Mouse (Mus musculus): Measurements from ENCODE around the gene Fibp. TPM values are rescaled to one million over a fixed set of nuclear protein-coding genes. Genes with fewer than 3 reads are reported as not detected.
A peak's percentile ranks its signal among the peaks of the same experiment; 100 is the strongest.

Fibp gene
- total RNA-seq, 1 experiment from 2014 or later: 137 TPM

DNA sequence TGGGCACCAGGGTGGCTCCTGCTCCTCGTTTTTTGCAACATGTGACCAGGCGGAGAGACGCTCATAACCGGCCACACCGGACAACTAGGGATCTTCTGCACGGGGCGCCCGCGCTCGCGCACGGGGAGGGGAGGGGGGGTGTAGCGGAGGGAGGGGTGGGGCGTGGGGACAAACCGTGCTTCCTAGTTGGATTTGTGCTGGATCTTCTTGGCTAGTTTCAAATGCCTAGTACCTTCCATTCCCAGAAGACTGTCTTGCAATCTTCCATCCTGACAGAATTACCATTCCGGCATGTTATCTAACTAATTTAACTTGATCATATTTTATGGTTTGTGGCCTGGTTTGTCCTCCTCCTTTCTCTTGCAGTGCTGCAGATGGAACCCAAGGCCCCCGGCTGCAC is 43.3 kb downstream of the Fibp start, which contains the start of gene 1700020D05Rik:
1700020D05Rik (minus strand) TSS at position 101 of the 400 bp plus-strand sequence.
- ATAC-seq (ENCODE audit: extremely low read depth, insufficient number of reproducible peaks, low FRiP score, poor library complexity, severe bottlenecking): no peak

DNA sequence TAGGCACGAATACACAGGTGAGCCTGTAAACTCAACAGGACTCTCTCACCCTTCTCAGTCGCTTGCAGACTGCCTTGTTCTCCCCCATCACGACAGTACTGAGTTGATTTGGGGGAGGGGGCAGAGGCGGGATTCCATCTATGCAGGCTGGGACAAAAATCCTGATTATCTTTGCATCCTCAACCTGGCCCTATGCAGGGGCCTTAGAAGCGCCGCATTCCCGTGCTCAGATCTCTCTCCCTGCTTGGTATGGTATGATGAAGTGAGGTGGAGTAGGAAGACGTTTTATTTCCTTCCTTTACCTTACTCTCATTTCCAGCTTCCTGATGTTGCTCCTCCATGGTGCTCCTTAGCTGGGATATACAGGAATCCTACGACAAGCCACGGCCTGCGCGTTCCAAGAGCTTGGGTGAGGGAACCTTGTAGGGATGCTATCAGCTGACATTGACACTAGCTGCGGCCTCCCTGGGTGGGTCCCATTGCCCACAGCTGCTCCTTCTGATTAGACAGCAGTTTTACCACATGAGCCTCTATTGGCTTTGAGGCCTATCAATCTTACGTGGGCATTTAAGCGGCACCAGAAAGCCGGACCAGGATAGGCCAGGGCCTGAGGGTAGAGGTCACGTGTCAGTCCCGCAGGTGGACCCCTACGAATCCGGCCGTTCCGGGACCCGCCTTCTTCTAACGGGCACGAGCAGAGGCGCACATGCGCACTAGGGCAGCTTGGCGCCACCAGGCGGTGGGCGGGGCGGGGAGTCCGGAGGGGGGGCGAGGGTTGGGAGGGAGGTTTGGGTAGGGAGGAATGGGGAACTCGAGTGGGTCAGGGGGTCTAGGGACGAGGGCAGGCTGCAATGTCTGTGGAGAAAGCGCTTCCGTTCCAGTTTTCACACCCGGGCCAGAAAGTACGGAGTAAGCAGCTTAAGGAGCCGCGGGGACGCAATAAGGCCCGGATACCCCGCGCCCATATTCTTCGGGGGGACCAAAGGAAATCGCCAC is 49.9 kb downstream of the Fibp start, which contains the start of gene Snx32:
Snx32 (minus strand) TSS at position 508 of the 996 bp plus-strand sequence.
- peak; percentile 88 for ATAC-seq (ENCODE audit: extremely low read depth, insufficient number of reproducible peaks, low FRiP score, poor library complexity, severe bottlenecking)

DNA sequence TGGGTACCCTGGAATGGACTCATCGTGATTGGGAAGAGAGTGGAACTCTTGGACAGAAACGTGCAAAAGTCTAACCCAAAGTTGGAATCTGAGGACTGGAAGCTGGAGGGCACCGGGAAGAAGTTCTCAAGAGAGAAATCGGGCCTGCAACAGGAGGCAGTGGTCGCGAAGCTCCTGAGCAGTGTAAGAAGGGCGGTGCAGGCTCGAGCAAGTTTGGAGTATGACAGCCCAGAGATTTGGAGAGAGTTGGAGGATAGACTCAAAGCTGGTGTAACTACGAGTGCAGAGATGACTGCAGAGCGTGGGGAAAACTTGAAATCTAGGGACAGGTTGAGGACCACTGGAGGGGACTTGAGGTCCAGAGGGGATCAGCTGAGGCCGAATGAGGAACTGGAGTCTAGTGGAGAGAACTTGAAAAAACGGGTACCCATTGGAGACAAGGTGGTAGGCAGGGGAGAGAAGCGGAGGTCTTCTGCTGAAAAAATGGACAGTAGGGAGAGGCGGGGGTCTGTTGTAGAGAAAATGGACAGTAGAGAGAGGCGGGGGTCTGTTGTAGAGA is 50.7 kb downstream of the Fibp start:
- ATAC-seq (ENCODE audit: extremely low read depth, insufficient number of reproducible peaks, low FRiP score, poor library complexity, severe bottlenecking): no peak

DNA sequence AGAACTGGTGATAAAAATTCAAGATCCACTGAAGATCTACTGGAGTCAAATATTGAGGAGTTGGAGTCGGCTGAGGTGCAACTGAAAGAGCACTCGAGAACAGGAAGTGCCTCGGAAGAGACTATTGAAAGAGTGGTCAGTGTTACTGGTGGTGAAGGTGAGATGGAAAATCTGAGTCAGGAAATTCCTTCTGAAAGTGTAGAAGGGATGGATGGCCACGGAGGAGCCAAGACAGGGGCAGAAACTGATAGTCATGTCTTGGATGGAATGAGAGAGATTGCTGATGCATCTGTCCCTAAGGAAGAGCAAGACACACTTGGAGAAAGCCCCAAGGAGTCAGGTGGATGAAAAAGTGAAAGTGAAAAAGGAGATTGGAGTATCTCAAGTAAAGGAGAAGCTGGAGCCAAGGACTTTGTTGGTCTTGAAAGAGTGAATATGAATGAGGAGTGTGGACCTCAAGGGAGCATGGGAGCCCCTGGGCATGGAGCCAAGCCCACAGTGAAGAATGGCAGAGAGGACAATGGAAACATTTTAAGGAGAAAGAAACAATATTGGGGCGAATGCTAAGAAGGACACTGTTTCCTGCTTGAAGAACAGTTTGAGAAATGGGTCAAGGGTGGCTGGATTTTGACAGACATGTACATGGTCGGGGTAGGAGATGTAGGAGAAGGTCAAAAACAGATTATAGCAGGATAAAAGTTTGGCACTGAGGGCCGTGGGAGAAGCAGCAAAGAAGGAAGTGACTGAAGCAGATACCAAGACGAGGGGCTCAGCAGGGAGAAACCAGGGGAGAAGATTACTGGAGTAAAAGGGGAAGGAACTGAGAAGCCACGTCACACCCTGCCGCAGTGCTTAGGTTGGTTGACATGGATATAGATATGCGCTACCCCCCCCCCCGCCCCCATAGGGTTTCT is 51.9 kb downstream of the Fibp start:
- ATAC-seq (ENCODE audit: extremely low read depth, insufficient number of reproducible peaks, low FRiP score, poor library complexity, severe bottlenecking): peak; percentile 58

DNA sequence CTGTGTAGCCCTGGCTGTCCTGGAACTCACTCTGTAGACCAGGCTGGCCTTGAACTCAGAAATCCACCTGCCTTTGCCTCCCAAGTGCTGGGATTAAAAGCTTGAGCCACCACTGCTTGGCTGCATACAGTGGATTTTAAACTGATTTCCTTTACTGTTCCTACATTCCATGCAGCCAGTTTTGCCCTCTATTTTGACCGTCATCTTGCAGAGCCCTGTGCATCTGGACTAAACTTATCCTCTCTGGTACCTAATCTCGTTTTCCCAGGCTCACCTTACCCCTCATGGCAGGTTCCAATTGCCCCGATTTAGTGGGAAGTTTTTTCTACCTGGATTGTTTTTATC is 52.6 kb downstream of the Fibp start:
- ATAC-seq (ENCODE audit: extremely low read depth, insufficient number of reproducible peaks, low FRiP score, poor library complexity, severe bottlenecking): no peak

Other genes starting within 250 kb of the Fibp start
- gene Pacs1, start 187.5 kb upstream of the Fibp start, total RNA-seq (2017): 50.5 and 54.0 TPM in 2 replicates
- 273 and 288 TPM in 2 replicates for gene Sf3b2, start 165.2 kb upstream of the Fibp start, total RNA-seq (2017)
- gene Gal3st3, start 162.3 kb upstream of the Fibp start, total RNA-seq (2017): not detected in 2 replicates
- gene Catsper1, start 124.9 kb upstream of the Fibp start, total RNA-seq (2017): not detected in 2 replicates
- gene Cst6, start 111.0 kb upstream of the Fibp start, total RNA-seq (2017): 1.4 TPM in 1 of 2 replicates, not detected in the other
- 31.6 and 36.8 TPM in 2 replicates for gene Eif1ad, start 93.9 kb upstream of the Fibp start, total RNA-seq (2017)
- gene Banf1, start 93.4 kb upstream of the Fibp start, total RNA-seq (2017): 15.2 and 17.9 TPM in 2 replicates
- gene Sart1, start 71.9 kb upstream of the Fibp start, total RNA-seq (2017): 135 and 147 TPM in 2 replicates
- gene Tsga10ip, start 58.1 kb upstream of the Fibp start, total RNA-seq (2017): 1.5 TPM in 1 of 2 replicates, not detected in the other
- gene Drap1, start 35.6 kb upstream of the Fibp start, total RNA-seq (2017): 91.6 and 100 TPM in 2 replicates
- gene AI837181, start 35.5 kb upstream of the Fibp start, total RNA-seq (2017): 21.1 and 22.2 TPM in 2 replicates
- gene Fosl1, start 13.1 kb upstream of the Fibp start, total RNA-seq (2017): not detected in 2 replicates
- 2.3 and 2.8 TPM in 2 replicates for gene Ccdc85b, start 2.7 kb upstream of the Fibp start, total RNA-seq (2017)
- gene Ctsw, start 7.9 kb downstream of the Fibp start, total RNA-seq (2017): 11.1 and 11.2 TPM in 2 replicates
- gene Efemp2, start 13.3 kb downstream of the Fibp start, total RNA-seq (2017): 0.70 TPM in 1 of 2 replicates, not detected in the other
- 19.0 and 22.0 TPM in 2 replicates for gene Mus81, start 27.8 kb downstream of the Fibp start, total RNA-seq (2017)
- 1,009 and 1,084 TPM in 2 replicates for gene Cfl1, start 29.8 kb downstream of the Fibp start, total RNA-seq (2017)
- 0.86 and 5.0 TPM in 2 replicates for gene 1700020D05Rik, start 43.2 kb downstream of the Fibp start, total RNA-seq (2017)
- 7.4 and 11.3 TPM in 2 replicates for gene Snx32, start 49.9 kb downstream of the Fibp start, total RNA-seq (2017)
- 0.23 and 0.25 TPM in 2 replicates for gene Ovol1, start 100.0 kb downstream of the Fibp start, total RNA-seq (2017)
- 14.6 and 18.0 TPM in 2 replicates for gene Ap5b1, start 107.4 kb downstream of the Fibp start, total RNA-seq (2017)
- 50.5 and 64.0 TPM in 2 replicates for gene Rnaseh2c, start 141.3 kb downstream of the Fibp start, total RNA-seq (2017)
- 77.8 and 89.0 TPM in 2 replicates for gene Kat5, start 149.6 kb downstream of the Fibp start, total RNA-seq (2017)
- gene Rela, start 176.9 kb downstream of the Fibp start, total RNA-seq (2017): 143 and 145 TPM in 2 replicates
- gene Sipa1, start 203.1 kb downstream of the Fibp start, total RNA-seq (2017): 199 and 249 TPM in 2 replicates
- 64.1 and 65.3 TPM in 2 replicates for gene Map3k11, start 228.1 kb downstream of the Fibp start, total RNA-seq (2017)
- gene Pcnx3, start 228.3 kb downstream of the Fibp start, total RNA-seq (2017): 58.3 and 60.2 TPM in 2 replicates
- gene Kcnk7, start 243.8 kb downstream of the Fibp start, total RNA-seq (2017): 1.7 and 2.3 TPM in 2 replicates